Mouse (Mus musculus) ovary, postnatal 14 days (tissue): Measurements from ENCODE around the gene Scyl3.

Experiments used
- DNase-seq: peaks from one replicate; pipeline ENCODE4 v3.0.0; 2022; ENCODE audit warnings: low spot score

The Scyl3 gene

DNA sequence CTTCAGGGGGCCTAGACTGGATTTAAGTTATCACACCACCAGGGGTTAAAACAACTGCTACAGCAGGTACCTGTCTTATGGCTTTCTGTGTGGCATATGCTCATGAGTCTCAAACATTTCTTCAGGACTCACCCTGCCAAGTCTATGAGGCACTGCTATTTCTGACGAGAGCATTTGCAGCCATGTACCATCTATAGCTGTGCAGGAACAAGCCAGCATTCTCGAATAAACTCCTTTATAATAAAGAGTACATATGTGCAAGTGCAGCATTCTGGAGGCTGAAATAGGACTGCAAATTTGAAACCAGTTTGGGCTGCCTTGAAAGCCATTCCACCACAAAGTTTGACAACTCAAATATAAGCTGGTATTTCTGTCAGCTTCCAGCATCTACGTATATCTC is 29.1 kb downstream of the Scyl3 start:
- DNase-seq: no peak

DNA sequence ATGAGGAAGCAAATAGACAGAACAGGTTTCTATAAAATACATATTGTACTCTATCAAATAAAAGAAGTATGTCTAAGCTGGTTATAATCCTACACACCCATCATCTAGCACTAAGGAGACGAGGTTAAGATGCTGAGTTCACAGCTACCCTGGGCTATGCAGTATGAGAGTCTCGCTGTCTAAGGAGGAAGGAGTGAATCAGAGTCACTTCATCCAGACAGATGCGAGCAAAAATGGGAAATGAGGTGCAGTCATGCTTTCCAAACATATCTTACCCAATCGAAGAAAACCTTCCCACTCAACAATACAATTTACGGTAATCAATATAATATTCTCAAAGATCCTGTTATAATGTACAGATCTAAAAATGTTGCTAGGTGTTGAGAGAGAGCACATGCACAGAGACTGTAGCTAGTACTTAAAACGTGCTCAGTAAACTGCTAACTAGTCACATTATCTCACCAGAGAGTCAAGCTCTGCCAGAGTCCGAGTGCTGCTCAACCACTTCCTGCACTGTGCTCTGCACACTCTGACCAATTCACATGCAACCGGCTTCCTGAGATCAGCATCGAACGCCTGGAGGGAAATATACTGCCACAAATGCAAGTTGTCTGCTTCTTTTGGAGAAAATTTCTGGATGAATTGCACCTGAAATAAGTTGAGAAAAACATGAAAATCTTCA is 35.2 kb downstream of the Scyl3 start:
- no peak for DNase-seq

DNA sequence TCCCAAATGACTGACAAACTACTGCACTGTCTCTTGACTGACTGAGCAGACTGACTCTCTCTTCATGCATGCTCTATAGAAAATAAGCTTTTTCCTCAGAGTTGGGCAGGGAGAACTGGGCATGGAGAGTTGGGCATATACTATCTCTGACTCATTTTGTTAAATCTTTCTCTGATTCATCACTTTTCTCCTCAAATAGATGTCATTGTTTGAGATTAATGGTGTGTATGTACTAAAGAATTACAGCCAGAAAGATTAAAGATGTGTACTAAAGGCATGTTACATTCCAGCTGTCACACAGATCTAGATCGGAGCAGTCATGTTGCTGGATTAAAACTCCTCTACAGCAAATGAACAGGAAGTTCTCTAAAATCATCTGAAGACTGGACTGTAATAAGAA is 45.6 kb downstream of the Scyl3 start:
- no peak for DNase-seq

DNA sequence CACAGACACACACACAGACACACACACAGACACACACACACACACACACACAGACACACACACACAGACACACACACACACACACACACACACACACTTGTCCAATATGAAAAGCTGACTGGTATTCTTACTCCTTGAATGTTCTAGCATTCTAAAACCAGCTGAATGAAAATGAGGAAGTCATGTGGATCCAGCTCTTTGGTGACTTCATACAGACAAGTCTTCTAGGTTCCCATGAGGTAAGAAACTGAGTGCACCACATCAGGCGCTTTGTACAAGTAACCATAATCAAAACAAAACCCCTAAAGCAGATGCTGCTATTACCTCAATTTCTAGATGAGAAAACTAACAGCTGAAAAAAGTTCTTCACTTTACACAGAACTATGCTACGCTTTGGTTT is 46.2 kb downstream of the Scyl3 start:
- no peak for DNase-seq

DNA sequence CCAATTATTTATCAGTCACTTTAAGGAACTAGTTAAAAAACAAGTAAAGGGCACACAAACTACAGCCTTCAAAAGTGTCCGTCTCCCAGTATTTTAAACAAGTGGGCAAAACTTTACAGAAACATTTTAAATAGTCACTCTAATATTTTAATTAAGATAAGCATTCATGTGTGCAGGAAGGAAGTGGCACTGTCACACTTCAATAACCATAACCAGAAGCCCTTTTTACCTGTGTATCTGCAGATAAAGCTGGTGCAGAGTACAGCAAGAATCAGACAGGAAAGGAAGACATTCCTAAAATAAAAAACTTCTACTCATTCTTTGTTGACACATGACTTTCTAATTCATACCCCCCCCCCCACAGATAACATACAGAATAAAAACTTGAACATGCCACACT is 47.6 kb downstream of the Scyl3 start:
- no peak for DNase-seq

DNA sequence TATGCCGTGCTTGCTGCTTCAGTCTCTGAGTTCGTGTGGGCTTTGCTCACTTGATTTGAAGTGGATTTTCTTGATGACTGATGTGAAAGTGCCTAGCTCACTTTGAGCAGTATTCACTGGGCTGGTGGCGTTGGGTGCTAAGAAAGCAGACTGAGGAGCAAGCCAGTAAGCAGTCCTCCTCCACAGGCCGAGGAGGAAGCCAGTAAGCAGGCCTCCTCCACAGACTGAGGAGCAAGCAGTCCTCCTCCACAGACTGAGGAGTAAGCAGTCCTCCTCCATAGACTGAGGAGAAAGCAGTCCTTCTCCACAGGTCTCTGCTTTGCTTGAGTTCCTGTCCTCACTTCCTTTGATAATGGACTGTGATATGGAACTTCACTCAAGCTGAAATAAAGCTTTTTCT is 63.5 kb downstream of the Scyl3 start:
- DNase-seq: no peak

DNA sequence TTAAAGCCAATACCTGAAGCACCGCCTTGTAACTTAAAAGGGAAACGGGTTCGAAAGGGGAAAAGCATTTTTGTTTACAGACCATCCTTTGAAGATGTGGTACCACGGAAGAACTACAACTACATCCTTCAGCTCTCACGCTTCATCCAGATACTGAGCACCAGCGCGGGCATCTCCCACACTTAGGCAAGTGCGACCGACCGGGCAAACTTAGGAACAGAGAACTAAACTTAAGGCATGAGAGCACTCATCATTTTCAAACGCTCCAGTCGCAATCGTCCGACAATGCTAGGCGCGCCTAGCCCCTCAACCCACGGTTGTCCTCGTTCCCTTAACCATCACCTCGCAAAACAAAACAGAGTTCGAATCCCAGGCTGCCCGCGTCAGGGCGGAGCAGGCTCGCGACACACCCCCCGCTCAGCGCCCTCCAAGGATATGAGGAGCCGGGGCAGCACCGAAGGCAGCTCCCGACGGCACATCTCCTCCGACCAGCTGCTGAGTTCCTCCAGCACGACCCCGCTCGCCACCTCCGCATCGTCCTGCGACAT is 65.3 kb downstream of the Scyl3 start:
- no peak for DNase-seq

DNA sequence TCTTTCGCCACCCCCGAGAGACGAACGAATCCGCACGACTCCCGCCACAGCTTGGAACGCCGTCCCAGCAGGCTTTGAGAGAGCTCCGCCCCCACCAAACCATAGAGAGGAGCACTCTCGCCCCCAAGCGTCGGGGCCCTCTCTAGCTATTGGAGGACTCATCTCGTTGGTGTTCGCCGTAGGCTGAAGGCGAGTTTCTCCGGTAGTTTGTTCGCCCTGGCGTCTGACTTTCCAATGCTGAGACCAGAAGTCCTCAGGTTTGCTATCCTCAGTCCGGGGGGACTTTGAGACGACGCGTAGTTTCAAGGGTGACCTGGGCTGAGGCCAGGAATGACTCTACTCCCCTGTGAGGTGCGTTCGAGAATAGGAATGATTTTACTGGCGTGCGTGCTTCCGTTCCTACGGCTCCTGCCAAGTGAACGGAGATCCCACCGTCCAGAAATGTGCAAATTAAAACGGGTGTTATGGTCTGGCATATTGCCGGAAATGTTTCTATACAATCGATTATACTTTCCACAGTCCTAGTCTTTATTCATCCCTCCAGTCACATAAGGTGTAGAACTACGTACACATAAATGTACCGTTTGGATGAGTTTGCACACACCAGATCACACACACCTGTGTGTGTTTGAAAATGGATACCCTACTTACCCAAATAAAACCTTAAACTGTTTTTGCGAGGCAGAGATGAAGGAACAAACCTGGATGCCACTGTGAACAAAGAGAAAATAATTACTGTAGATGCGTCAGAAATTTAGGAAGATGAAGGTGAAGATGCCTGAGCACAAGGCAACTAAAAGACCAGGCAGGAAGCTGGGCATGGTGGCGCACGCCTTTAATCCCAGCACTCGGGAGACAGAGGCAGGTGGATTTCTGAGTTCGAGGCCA is 66.1 kb downstream of the Scyl3 start, which contains the start of the genes BC055324 and Mettl18:
Gene BC055324, minus strand, starts transcription at position 76 of the 888 bp plus-strand sequence.
Gene Mettl18, plus strand, starts transcription at position 169 of the 888 bp plus-strand sequence.
- DNase-seq: peak; percentile 82

DNA sequence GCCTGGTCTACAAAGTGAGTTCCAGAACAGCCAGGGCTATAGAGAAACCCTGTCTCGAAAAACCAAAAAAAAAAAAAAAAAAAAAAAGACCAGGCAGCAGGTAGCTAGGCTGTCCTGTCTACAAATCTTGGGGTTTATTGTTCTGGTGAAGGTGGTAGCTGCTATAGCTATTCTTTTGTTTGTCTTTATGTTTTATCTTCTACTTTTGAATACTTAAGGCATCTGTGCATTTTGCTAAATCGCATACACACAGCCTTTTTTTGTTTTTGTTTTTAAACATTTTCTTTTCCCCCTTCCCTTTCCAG is 66.7 kb downstream of the Scyl3 start:
- no peak for DNase-seq

DNA sequence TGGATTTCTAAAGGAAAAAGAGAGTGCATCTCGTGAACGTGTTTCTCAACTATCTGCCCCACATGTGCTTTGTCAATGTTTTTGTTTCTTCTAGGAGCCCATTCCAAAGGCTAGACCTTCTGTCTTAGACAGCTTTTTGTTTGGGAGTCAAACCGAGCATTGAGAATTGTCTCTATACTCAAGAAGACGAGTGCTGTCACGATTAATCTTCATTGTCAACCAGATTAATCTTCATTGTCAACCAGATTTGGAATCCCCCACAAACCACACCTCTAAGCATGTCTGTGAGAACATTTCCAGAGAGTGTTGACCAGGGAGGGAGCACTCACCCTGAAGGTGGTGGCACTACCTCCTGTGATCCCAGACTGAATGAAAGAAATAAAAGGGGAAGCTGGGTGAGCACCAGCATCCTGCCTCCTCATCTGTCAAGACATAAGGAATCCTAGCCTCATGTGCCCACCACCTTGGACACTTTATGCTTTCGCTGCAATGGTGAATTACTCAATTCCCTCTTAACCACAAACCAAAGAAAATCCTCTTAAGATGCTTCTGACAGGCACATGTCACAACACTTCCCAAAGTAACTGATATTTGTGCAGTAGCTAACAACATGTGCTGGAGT is 73.0 kb downstream of the Scyl3 start:
- no peak for DNase-seq

DNA sequence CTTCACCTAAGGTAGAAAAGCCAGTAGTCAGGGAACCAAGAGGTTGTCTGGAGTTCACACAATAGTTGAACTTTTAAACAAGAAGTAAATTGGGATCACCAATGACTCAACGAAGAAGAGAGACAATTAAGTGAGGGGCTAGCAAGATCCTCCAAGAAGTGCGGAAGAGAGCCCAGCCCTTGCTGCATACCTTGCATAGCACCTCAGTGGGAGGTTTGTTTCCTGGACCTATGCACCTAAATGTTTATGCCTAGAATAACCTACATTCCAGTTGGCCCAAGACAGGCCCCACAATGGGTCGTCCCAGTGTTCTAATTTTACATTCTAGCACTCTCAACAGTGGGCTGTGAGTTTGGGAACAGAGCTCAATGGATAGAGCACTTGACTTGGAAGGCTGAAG is 75.4 kb downstream of the Scyl3 start:
- DNase-seq: no peak
